Mouse (Mus musculus) right cerebral cortex, postnatal 4 days (tissue): ENCODE data around the gene Olfr215.
"Not testable (repeated sequence)": the region's sequence is repeated elsewhere in the genome, so short reads cannot be mapped to it uniquely, and the experiment has no call there.

Experiments used
- DNase-seq: peaks from one replicate; pipeline ENCODE4 v3.0.0-alpha.2; 2022

The Olfr215 gene

DNA sequence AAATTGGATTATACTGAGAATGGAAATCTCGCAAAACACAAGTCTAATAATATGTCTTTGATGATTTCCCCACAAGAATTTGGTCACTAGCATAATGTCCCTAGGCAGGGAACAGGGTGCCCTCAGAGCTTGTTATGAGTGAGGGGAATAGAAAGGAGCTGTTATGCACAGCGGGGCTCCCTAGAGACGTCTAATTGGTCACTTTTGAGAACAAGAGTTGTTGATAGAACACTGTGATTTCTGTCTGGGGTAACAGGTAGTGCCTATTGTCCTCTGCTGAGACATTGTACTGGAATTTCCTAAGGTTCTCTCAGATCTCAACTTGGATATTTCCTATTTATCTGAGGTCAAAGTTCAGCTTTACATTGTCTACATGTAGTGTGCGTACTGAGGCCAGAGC lies at the start of gene Olfr215:
Gene Olfr215, minus strand, starts transcription at position 101 of the 400 bp plus-strand sequence.
- no peak for DNase-seq

DNA sequence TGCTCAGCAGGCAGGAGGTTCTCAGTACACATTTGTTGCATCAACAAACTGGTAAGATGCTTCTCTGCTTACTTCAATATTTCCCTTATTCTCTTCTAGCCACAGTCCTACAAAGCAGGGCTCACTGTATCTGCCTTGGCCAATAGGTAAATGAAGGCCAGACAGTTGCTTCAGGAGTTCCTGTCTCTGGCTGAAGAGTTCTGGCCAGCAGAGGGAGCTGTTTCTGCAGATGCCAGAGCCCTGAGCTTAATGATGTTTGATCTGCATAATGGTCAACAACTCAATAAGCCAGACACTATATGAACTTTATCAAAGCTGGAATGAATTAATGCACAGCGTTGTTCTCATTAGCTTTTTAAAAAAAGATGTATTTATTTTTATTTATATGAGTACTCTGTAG lies 48.1 kb upstream of the Olfr215 start:
- DNase-seq = peak; percentile 73

DNA sequence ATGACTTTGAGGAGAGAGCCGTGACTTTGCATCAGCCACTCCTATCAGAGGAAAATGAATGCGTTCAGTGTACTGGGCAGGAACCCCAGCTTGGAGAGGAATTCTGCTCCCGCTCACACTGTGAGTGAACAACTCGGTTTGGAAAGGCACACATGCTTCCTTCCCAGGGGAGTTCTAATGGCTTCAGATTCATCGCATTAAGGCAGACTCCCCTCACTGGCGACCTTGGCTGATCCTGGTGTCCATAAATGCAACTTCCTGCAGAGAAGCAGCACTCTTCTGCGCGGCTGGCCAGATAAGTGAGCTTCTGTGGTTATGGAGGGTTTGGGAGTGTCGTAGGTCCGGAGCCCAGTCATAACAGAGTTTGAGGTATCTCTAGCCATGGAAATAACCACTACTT lies 45.8 kb upstream of the Olfr215 start:
- DNase-seq = no peak

DNA sequence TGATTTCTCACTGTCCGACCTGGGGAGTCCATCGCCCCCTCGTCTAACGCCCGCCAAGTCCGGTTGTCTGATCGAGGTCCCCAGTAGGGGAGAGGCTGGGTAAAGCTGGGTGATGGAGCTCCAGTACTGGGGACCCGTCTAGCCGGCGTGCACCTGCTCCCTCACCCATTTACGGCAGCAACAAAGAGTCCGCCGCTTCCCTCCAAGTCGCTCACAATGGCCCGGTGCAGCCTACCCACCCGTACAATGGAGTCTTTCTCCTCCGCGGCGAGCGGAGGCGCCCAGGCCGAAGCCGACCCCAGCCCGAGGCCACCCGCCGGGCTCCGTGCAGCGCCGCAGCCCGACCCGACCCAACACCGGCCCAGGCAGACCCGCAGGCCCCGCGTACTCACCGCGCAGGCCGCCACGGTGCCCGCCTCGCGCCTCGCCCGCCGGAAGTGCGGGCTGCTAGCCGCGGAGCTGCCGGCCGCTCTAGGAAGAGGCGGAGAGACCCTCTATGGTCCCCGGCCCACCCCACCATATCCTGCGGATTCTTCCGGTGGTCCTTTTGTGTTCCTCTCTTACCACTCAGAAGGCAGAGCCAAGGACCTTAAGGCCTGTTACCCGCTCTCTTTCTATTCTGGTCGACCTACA lies 44.7 kb upstream of the Olfr215 start, which contains the start of gene Zfp422:
Gene Zfp422, minus strand, starts transcription at position 461 of the 633 bp plus-strand sequence.
- peak; percentile 76 for DNase-seq

DNA sequence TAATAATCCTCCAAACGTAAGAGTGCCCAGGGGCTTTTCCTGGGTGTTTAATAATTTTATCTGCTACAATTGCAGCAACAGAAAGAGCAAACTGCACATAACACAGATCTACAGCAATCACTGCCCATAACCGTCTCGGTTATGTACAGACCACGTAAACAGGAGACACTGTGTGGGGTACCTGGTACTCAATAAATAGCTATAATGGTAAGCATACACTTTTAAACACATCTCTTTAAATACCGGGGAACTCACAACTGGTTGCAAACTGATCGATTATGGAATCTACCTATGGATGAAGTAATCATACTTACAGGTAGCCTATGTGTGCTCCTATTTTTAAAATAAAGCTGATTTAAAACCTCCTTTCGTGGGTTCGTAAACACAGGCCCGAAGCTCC lies 44.1 kb upstream of the Olfr215 start:
- no peak for DNase-seq

DNA sequence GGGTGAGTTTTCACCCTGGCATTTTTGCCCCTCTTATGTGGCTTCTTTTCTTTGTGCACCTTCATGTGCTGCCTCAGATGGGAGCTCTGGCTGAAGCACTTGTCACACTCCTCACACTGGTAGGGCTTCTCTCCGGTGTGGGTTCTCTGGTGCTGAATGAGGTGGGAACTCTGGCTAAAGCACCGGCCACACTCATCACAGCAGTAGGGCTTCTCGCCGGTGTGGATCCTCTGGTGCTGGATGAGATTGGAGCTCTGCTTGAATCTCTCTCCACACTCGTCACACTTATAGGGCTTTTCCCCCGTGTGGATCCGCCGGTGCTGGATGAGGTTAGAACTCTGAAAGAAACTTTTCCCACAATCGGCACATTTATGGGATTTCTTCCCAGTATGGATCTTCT lies 42.4 kb upstream of the Olfr215 start:
- DNase-seq = not testable (repeated sequence)

DNA sequence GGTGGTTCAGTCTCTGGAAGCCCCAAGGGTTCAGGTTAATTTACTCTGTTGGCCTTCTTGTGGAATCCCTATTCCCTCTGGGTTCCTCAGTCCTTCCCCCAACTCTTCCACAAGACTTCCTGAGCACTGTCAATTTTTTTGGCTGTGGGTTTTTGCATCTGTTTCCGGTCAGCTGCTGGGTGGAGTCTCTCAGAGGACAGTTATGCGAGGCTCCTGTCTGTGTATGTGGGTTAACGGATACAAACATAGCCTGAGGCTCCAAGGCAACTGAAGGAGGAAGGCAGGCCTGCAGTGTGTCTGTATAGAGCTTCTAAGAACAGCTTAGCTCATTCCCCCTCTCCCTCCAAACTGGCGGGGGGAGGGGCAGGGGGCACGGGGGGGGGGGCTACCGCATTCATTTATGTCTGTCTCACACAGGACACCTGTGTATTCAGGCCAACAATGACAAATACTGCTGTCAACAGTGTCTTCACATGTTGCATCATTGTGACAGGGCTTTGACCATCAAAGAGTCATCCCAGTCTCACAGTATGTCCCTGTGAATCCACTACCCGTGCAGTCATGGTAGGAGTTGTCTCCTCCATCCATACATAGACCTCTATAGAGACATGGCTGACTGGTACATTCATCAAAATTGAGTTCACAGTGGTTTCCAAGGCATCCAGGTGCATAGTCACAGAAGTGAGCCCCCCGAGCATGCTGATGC lies 37.5 kb upstream of the Olfr215 start:
- DNase-seq = no peak

DNA sequence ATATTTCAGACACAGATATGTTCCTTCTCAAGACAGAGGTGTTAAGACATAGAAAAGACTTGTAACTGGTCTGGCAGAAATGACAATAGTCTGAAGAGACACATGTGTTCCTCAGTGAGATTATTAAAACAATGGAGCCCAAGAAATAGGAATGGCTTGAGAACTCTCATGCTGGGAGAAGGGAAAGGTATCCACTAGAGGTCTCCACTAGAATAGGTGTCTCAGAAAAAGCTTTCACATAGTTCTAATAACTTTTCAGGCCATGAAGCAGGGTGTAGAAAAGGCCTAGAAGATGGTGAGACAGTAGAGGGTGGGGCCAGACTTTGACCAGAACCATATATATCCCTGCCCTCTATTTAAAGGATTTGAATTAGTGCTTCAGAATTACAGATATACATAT lies 34.1 kb upstream of the Olfr215 start:
- DNase-seq = no peak

DNA sequence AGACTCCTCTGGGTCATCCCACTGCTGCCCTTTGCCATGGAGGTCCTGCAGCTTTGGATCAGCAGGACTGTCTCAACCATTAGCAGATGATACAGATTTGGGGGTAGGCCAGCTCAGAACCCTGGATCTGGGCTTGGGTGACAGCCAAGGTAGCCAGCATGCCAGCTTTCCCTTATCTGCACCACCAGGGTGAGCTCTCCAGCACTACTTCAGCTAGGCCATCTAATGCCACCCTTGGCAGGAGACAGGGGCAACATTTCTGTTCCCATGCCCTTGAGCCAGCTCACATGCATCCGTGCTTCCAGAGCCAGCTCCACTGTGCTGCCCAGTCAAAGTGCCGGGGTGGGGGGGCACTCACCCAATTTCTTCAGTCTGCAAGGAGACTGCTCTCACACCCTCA lies 31.7 kb upstream of the Olfr215 start:
- no peak for DNase-seq

DNA sequence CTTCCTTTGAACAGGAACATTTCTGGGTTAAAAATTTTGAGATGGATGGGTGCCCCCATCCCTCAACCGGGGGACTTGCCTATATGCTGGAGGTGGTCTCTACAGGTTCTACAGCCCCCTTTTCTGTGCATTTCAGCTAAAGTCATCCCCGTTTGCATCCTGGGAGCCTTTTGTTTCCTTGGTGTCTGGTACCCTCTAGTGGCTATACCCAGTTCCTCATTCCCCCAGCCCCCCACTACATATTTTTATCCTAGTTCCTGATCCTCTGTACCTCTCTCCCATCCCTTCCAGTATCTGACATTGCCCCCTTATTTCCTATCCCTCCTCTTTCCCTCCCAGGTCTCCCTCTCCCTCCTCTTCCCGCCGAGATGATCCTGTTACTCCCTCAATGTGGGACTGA lies 23.2 kb upstream of the Olfr215 start:
- DNase-seq = no peak

DNA sequence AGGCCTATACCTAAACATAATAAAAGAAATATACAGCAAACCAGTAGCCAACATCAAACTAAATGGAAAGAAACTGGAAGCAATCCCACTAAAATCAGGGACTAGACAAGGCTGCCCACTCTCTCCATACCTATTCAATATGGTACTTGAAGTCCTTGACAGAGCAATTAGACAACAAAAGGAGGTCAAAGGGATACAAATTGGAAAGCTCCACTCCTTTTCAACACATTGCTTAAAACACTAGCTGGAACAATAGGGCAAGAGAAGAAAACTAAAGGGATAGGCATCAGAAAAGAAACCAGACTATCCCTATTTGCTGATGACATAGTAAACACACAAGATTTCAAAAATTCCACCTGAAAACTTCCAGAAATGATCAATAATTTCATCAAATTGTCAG lies 17.0 kb upstream of the Olfr215 start:
- not testable (repeated sequence) for DNase-seq

DNA sequence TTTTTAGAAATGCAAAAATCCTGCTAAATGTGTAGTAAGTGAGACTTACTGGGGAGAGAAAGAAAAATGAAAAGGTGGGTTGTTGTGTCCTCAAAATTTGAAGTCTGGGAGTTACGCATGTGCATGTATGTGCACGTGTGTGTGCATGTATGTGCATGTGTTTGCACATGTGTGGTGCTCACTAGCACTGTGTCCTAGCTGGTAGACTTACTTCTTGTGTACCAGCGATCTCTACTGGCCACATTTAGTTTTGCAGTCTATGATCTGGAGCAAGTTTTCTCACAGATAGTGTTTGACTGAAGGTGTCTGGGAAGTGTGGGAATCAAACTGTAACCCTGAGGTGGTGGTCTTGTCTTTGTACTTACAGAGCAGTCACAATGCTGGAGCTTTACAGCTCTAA lies 14.2 kb downstream of the Olfr215 start:
- DNase-seq = no peak

DNA sequence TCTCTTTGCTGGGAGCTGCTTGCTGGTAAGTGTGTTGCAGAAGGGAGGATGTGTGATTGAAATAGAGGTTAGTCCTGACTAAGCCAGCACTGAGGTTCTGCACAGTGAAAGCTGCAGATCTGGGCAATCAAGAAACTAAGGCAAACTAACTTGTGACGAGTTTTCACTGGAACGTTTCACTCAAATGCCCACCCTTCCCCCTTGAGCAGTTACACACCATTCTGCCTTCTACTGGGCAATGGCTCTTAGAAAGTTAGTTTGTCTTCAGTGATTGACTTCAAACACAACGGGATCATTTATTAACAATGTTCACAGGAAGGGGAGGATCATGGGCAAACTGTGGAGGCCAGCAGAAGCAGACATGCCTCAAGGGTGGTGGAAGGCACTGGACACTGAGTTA lies 29.0 kb downstream of the Olfr215 start:
- no peak for DNase-seq

DNA sequence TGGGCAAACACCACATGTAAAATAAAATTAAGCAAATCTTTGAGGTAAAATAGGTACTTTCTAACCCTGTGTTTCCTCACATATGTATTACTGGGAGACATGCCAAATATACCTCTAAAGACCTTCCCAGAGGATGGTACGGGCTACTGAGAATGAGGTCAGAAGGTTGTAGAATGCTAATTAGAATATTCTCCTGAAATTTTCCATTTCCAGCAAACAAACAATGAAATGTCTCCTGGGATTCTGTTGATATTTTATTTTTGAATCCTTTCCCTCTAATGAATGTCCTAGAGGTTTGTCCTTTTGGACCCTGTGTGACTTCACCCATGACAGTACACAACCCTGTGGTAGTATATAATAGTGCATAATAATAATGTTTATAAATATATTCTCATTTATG lies 30.1 kb downstream of the Olfr215 start, which contains the start of gene Olfr214:
Gene Olfr214, plus strand, starts transcription at position 301 of the 400 bp plus-strand sequence.
- no peak for DNase-seq

DNA sequence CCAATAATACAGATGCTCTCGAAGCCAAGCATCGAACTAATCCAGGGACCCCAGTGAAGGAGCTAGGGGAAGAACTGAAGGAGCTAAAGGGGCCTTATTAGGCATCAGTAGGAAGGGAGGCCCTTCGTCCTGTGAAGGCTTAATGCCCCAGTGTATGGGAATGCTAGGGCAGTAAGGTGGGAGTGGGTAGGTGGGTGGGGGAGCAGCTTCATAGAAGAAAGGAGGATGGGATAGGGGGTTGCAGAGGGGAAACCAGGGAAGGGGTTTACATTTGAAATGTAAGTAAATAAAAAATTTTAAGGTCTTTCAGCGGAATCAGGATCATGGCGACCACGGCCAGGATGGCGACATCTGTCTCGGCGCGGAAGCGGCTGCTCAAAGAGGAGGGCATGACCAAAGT lies 33.2 kb downstream of the Olfr215 start, which contains the start of gene Gm5580:
Gene Gm5580, plus strand, starts transcription at position 301 of the 400 bp plus-strand sequence.
- not testable (repeated sequence) for DNase-seq

DNA sequence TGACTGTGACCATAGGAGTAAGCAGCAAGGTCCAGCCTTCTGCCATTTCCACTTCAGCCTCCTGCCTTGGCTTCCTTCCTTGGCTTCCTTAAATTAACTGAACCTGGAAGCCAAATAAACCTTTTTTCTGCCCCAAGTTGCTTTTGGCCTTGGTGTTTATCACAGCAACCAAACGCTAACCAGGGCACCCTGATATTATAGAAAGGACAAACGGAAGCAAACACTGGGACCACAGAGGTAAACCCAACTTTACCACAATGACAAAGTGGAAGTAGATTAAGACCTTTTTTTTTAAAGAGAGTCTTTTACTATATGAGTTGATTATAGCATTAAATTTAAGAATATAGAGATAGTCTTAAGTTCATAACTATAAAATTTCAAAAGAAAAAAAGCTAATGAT lies 41.5 kb downstream of the Olfr215 start:
- no peak for DNase-seq

DNA sequence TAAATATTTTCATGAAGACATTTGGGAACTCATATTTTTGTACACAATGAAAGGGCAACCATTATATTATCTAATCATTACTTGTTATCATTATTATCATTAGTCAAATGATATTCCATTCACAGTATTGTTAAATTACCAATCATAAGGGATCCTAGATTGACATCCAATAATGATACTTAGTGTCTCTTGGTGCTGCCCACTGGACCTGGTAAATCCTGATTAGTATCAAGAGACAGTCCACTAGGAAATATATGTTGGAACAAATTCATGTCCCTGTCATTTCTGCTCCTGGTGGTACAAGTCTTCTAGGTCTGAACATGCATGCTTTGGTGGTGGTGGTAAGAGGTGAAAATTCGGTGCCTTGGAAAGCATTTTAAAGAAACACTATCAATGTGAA lies 45.8 kb downstream of the Olfr215 start, which contains the start of gene Olfr213:
Gene Olfr213, plus strand, starts transcription at position 301 of the 400 bp plus-strand sequence.
- no peak for DNase-seq
